Mouse (Mus musculus): ENCODE results near the gene Ghr. TPM values are rescaled to one million over a fixed set of nuclear protein-coding genes. Genes with fewer than 3 reads are reported as not detected.

The Ghr gene
- total and polyA plus RNA-seq, 2 experiments from 2014 or later: 7.9 to 11.8 TPM

DNA sequence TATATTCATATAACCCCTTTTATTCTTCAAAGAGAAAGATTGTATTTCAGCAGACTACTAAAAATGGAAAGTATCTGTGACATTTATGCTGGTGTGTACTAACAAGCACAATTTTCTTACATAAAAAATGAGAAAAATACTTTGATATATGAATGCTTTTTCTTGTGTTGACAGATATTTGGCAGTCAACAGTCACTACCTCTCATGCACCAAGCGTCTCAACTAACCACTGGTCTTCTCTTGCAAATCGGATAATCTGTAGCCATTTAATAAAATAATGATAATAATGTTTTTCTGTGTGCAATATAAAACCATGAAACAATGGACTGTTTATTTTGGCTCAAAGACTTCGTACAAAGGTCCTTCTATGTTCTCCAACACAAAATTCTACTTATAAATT is 99.8 kb downstream of the Ghr start:
- H3K4me2 ChIP-seq (ENCODE audit: low read depth, low read length, poor library complexity, severe bottlenecking): no peak overlapping the region
- 83% methylated on average over 3 of the region's 3 CpGs for WGBS
- DNase-seq (ENCODE audit: low spot score) (no peak), ATAC-seq (ENCODE audit: low FRiP score) (no peak)
- no peaks in the 10 kb centered on the region for H3K9me3 ChIP-seq (ENCODE audit: low read length)
- H3K27ac ChIP-seq (ENCODE audit: low read depth, low read length): no peak overlapping the region
- TF ChIP-seq CTCF (IDR thresholded peaks at IDR 0.05): no peak
- H3K4me1 ChIP-seq (ENCODE audit: insufficient read depth, low read length): no peaks in the 10 kb centered on the region
- no peak overlapping the region for H3K4me3 ChIP-seq (ENCODE audit: low read depth, low read length)
- no peaks in the 10 kb centered on the region for H3K27me3 ChIP-seq (ENCODE audit: insufficient read depth, low read length)
- no peak overlapping the region for H3K9ac ChIP-seq (replicated peaks; ENCODE audit: low read length, poor library complexity, severe bottlenecking)
- H3K36me3 ChIP-seq (ENCODE audit: insufficient read depth, low read length): no peaks in the 10 kb centered on the region

DNA sequence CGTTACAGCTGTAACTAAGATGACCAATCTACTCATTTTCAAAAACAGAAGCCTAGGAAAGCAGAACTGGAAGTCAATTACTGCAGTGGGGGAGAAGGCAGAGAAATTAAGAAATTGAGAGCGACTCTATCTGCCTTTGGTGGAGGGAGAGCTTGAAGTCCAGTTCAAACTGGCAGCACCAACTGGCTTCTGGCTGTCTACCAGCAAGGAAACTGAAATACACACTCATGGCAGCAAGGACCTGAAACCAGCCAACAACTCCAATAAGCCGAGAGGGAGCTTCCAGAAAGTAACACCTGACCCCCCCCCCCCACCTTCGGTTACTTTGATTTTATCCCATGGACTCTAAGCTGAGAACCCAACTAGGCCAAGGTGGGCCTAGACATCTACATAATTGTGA is 114.1 kb downstream of the Ghr start:
- H3K36me3 ChIP-seq (ENCODE audit: insufficient read depth, low read length): no peaks in the 10 kb centered on the region
- 92% methylated on average over 4 of the region's 4 CpGs for WGBS
- no peak for TF ChIP-seq CTCF (IDR thresholded peaks at IDR 0.05)
- H3K9ac ChIP-seq (replicated peaks; ENCODE audit: low read length, poor library complexity, severe bottlenecking): no peak overlapping the region
- no peaks in the 10 kb centered on the region for H3K27me3 ChIP-seq (ENCODE audit: insufficient read depth, low read length)
- no peak overlapping the region for H3K27ac ChIP-seq (ENCODE audit: low read depth, low read length)
- no peaks in the 10 kb centered on the region for H3K4me1 ChIP-seq (ENCODE audit: insufficient read depth, low read length)
- no peak overlapping the region for H3K4me3 ChIP-seq (ENCODE audit: low read depth, low read length)
- no peaks in the 10 kb centered on the region for H3K9me3 ChIP-seq (ENCODE audit: low read length)
- no peak for DNase-seq (ENCODE audit: low spot score)
- no peak for ATAC-seq (ENCODE audit: low FRiP score)
- H3K4me2 ChIP-seq (ENCODE audit: low read depth, low read length, poor library complexity, severe bottlenecking): no peak overlapping the region

GRCm38 (mm10) chr15:3466608-3467007 is 116.7 kb downstream of the Ghr start:
- Histone ChIP-seq H3K4me3 (ENCODE audit: low read depth, low read length) (no peak overlapping the region), H3K9ac (replicated peaks; ENCODE audit: low read length, poor library complexity, severe bottlenecking) (no peak overlapping the region), H3K36me3 (ENCODE audit: insufficient read depth, low read length) (no peaks in the 10 kb centered on the region), H3K4me1 (ENCODE audit: insufficient read depth, low read length) (no peaks in the 10 kb centered on the region), H3K4me2 (ENCODE audit: low read depth, low read length, poor library complexity, severe bottlenecking) (no peak overlapping the region), H3K27me3 (ENCODE audit: insufficient read depth, low read length) (no peaks in the 10 kb centered on the region), H3K9me3 (ENCODE audit: low read length) (no peaks in the 10 kb centered on the region), H3K27ac (ENCODE audit: low read depth, low read length) (no peak overlapping the region)
- 85% methylated on average over 4 of the region's 4 CpGs for WGBS
- DNase-seq (ENCODE audit: low spot score) (no peak), ATAC-seq (ENCODE audit: low FRiP score) (no peak)
- no peak for TF ChIP-seq CTCF (IDR thresholded peaks at IDR 0.05)

DNA sequence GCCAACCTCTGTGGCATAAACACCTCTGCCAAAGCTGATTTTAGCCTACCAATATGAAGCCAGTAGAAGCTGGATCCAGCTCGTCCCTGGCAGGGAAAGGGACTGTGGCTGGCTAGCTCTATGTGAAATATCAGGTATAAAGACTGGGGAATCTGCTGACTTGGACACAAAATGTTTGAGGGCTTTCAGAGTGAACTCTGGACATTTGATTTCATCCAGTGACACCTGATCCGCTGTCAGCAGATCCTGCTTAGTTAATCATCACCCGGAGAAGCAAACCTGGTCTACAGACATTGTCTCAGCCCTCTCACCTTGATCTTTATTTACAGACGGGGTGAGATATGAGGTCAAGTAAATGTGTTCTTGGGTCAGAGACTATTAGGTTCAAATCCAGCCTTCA is 118.5 kb downstream of the Ghr start:
- no peaks in the 10 kb centered on the region for H3K4me1 ChIP-seq (ENCODE audit: insufficient read depth, low read length)
- WGBS: 86% methylated on average over 4 of the region's 4 CpGs
- H3K4me3 ChIP-seq (ENCODE audit: low read depth, low read length): no peak overlapping the region
- no peak overlapping the region for H3K27ac ChIP-seq (ENCODE audit: low read depth, low read length)
- no peak for ATAC-seq (ENCODE audit: low FRiP score)
- no peak overlapping the region for H3K4me2 ChIP-seq (ENCODE audit: low read depth, low read length, poor library complexity, severe bottlenecking)
- no peaks in the 10 kb centered on the region for H3K36me3 ChIP-seq (ENCODE audit: insufficient read depth, low read length)
- DNase-seq (ENCODE audit: low spot score): no peak
- TF ChIP-seq CTCF (IDR thresholded peaks at IDR 0.05): no peak
- no peaks in the 10 kb centered on the region for H3K9me3 ChIP-seq (ENCODE audit: low read length)
- no peaks in the 10 kb centered on the region for H3K27me3 ChIP-seq (ENCODE audit: insufficient read depth, low read length)
- no peak overlapping the region for H3K9ac ChIP-seq (replicated peaks; ENCODE audit: low read length, poor library complexity, severe bottlenecking)

DNA sequence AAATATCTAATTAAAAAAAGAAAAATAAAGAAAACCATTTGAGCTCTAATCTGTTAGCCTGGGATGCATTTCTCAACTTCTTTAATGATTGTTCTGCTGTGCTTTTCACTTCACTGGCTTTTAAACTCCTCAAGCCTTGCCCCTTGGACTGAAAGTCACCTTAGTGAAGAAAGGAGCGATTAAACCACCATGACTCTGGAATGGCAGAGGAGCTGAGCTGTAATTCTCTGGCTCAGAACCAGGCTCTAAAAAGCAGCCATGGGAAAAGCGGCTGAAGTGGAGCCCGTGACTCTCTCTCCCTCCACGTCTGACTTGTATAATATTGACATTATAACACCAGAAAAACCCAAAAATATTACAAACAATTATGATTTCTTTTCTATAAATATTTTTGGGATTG is 126.7 kb downstream of the Ghr start:
- WGBS: 69% methylated on average over 4 of the region's 4 CpGs
- H3K27ac ChIP-seq (ENCODE audit: low read depth, low read length): no peak overlapping the region
- no peak for TF ChIP-seq CTCF (IDR thresholded peaks at IDR 0.05)
- H3K9ac ChIP-seq (replicated peaks; ENCODE audit: low read length, poor library complexity, severe bottlenecking): no peak overlapping the region
- no peak overlapping the region for H3K4me3 ChIP-seq (ENCODE audit: low read depth, low read length)
- ATAC-seq (ENCODE audit: low FRiP score) (no peak), DNase-seq (ENCODE audit: low spot score) (no peak)
- H3K27me3 ChIP-seq (ENCODE audit: insufficient read depth, low read length): no peaks in the 10 kb centered on the region
- no peaks in the 10 kb centered on the region for H3K9me3 ChIP-seq (ENCODE audit: low read length)
- H3K4me2 ChIP-seq (ENCODE audit: low read depth, low read length, poor library complexity, severe bottlenecking): no peak overlapping the region
- no peaks in the 10 kb centered on the region for H3K4me1 ChIP-seq (ENCODE audit: insufficient read depth, low read length)
- H3K36me3 ChIP-seq (ENCODE audit: insufficient read depth, low read length): no peaks in the 10 kb centered on the region

DNA sequence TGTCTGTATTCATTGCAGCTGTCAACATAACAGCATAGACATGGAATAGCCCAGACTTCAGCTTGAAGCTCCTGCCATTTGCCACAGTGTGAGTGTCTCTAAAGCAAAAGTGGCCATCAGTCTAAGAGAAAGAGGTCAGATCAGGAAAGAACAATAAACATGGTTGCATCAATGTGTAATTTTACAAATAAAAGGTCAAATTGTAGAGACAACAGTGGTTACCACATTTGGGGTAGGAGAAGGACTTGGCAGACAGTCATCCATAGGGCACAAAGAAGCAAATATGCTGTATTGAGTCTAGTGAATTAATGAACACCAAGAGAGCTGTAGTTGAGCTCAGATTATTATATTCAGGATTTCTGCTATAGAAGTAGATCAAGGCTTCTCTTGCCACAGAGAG is 127.7 kb downstream of the Ghr start:
- Histone ChIP-seq H3K4me2 (ENCODE audit: low read depth, low read length, poor library complexity, severe bottlenecking) (no peak overlapping the region), H3K36me3 (ENCODE audit: insufficient read depth, low read length) (no peaks in the 10 kb centered on the region), H3K4me3 (ENCODE audit: low read depth, low read length) (no peak overlapping the region), H3K27me3 (ENCODE audit: insufficient read depth, low read length) (no peaks in the 10 kb centered on the region), H3K9me3 (ENCODE audit: low read length) (no peaks in the 10 kb centered on the region), H3K4me1 (ENCODE audit: insufficient read depth, low read length) (no peaks in the 10 kb centered on the region), H3K27ac (ENCODE audit: low read depth, low read length) (no peak overlapping the region), H3K9ac (replicated peaks; ENCODE audit: low read length, poor library complexity, severe bottlenecking) (no peak overlapping the region)
- no peak for ATAC-seq (ENCODE audit: low FRiP score)
- DNase-seq (ENCODE audit: low spot score): no peak
- TF ChIP-seq CTCF (IDR thresholded peaks at IDR 0.05): no peak

Measured in midbrain, postnatal 0 days (tissue).